Mouse (Mus musculus) fat pad, adult 2 months (tissue): ENCODE data around the gene Hs2st1.

ENCODE experiments used
- DNase-seq: peaks from one replicate; pipeline ENCODE4 v3.0.0-alpha.2; 2011; ENCODE audit warnings: low read depth, low spot score; ENCODE audit errors: extremely low read depth

Gene Hs2st1

GRCm38 (mm10) chr3:144401292-144401691 lies 168.7 kb downstream of the Hs2st1 start:
- DNase-seq = no peak

- DNase-seq = no peak
Measured at GRCm38 (mm10) chr3:144400870-144401269, 169.1 kb downstream of the Hs2st1 start.

- DNase-seq = no peak
Measured at GRCm38 (mm10) chr3:144400374-144400773, 169.6 kb downstream of the Hs2st1 start.

GRCm38 (mm10) chr3:144399358-144400096 lies 170.5 kb downstream of the Hs2st1 start:
- peak; percentile 14 for DNase-seq

GRCm38 (mm10) chr3:144398166-144398565 lies 171.8 kb downstream of the Hs2st1 start:
- DNase-seq = no peak

- no peak for DNase-seq
Measured at GRCm38 (mm10) chr3:144396478-144396877, 173.5 kb downstream of the Hs2st1 start.

- DNase-seq = no peak
Measured at GRCm38 (mm10) chr3:144394454-144394943, 175.5 kb downstream of the Hs2st1 start.

- DNase-seq = no peak
Measured at GRCm38 (mm10) chr3:144386446-144386845, 183.5 kb downstream of the Hs2st1 start.

GRCm38 (mm10) chr3:144384648-144385047 lies 185.3 kb downstream of the Hs2st1 start:
- no peak for DNase-seq

- no peak for DNase-seq
Measured at GRCm38 (mm10) chr3:144381431-144381980, 188.5 kb downstream of the Hs2st1 start.

- DNase-seq = peak; percentile 21
Measured at GRCm38 (mm10) chr3:144380921-144381320, 189.1 kb downstream of the Hs2st1 start.

- DNase-seq = no peak
Measured at GRCm38 (mm10) chr3:144379801-144380200, 190.2 kb downstream of the Hs2st1 start.
